Mouse (Mus musculus) heart, adult 9 months (tissue): ENCODE results near the gene Serac1.

ENCODE experiments used
- DNase-seq, 2 experiments: peaks; one replicate each; pipeline ENCODE4 v3.0.0; 2022; ENCODE audit warnings: low spot score in 2 of 2

Gene Serac1

DNA sequence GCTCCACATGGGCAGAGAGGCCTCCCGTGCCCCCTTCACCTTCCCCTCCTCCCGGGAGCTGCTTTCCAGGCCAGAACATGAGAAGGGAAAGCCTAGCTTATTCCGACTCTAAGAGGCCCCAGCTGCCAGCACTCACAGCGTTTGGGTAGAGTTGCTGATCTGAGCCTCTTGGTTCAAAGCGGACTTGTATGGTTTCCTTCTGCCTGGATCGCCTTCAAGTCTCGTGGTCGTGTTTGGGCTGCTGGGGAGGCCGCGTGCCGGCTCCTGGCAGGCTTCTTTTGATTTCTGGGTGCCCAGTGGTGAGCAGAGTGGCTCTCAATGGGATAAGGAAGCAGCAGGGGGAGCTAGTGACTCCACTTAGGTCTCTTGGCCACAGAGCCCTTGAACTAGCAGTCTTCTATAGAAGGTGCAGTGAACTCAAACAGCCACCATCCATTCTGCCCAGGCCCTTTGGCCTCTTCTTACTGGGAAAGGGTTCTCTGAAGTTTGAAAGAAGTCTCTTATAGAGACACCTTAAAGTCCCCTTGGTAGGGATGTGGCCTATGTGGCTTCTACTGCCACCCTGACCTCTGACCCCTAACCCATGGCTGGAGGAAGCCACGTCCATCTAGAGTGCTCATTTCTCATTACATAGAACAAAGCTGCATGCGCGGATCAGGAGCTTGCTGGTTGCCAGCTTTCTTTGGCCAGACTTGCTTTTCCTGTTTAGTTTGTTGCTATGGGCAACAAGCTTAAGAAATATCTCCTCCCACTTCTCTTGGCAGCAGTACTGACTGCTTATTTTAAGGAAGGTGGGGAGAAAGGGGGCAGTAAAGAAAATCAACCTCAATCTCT is 73.7 kb downstream of the Serac1 start:
- DNase-seq = peak; percentile 89 to 90

DNA sequence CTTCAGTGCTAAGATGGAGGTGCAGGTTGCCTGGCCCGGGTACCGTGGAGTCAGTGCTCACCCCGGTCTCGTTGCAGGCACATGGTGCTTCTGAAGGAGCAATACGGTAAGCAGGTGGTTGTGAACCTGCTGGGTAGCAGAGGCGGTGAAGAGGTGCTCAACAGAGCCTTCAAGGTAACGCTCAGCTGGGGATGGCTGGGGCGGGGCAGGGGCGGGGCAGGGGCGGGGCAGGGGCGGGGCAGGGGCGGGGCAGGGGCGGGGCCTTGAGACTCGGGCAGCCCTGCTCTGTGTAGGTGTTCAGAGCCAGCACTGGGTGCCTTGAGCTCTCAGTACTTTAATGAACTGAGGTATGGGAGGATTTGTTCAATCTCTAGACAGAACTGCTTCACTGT is 74.3 kb downstream of the Serac1 start:
- DNase-seq = no peak

DNA sequence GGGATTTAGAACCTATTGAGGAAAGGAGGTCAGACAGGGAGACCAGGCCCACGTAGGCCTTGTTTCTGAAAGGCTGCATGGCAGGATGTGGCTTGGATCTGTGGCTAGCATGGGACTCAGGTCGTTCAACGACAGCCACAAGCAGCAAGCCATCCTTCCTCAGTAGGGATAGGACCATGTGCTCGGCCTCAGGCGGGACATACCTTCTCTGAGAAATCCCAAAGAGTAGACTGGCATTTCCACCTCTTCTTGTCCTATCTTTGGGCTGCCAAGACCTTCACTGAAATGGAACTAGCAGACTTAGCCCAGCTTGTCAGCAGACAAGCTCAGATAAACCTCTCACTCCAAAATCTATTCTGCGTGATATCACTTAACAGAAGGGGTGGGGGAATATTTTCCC is 75.9 kb downstream of the Serac1 start:
- DNase-seq = no peak

DNA sequence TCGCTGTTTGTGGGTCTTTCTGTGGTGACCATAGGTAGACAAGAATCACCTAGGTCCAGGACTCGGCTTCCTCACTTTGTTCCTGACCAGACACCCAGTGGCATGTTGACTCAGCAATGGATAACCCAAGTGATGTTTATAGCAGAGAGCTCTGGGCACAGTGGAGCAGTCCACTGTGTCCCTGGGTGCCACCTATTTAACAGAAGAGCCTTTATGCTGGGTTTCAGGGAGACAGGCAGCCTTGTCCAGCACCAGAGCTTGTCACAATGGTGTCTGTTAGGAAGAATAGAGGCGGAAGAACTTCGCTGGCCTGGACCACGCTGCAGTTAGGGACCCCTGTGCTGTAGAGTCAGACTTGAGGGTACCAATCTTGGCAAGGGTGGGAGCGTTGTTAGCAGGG is 77.0 kb downstream of the Serac1 start:
- DNase-seq = no peak

DNA sequence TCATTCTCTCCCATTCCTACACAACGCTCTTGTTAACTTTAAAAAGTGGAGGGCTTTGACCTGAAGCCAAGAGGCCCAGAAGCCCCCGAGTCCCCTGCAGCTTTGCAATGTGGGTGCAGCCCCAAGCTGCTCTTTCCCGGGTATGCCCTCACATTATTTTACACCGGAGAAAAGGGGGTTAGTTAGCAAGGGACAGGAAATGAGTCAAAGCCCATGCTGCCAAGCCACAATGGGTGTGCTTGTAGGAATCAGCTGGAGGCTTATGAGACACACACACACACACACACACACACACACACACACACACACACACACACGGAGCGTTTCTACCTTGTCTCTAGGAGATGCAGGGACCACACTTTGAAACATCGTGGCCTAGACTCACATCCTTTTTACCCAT is 77.7 kb downstream of the Serac1 start:
- no peak for DNase-seq

DNA sequence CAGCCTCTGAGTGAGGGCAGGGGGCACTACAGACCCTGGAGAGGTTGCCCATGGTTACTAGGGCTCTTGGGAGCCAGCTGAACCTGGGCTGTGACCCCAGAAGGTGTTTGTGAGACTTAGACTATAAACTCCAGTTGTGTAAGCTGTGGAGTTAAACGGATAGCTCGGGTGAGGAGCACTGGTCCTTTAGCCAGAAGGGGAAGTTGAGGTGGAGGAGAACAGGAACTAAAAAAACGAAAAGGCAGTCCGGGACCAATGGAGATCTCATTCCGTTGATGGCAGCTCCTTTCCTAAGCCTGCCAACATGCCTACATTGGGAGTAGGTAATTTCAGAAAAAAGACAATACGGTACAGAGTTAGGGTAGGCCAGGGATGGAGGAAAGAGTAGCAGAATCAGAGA is 78.2 kb downstream of the Serac1 start:
- DNase-seq = no peak

DNA sequence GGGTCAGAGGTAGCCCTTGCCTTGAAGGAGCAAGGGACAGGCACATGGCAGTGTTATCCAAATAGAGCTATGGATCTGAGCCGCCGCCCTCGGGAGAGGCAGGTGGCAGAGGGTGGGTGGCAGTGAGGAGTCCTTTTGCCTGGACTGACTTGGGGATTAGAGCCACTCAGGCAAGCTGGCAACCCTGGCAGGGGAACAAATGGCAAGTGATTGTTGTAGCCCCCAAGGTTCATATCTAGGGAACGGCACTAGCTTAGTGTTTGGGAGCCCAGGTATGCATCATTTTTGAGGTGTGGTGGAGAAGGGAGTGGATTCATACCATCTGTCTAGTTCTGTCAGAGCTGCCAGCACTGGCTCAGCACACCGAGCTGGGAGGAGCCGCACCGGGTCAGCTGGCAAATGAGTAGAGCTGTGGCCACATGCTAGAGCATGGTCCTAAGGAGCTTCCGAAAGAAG is 78.6 kb downstream of the Serac1 start:
- peak in 1 of 2 experiments; percentile 58 for DNase-seq

DNA sequence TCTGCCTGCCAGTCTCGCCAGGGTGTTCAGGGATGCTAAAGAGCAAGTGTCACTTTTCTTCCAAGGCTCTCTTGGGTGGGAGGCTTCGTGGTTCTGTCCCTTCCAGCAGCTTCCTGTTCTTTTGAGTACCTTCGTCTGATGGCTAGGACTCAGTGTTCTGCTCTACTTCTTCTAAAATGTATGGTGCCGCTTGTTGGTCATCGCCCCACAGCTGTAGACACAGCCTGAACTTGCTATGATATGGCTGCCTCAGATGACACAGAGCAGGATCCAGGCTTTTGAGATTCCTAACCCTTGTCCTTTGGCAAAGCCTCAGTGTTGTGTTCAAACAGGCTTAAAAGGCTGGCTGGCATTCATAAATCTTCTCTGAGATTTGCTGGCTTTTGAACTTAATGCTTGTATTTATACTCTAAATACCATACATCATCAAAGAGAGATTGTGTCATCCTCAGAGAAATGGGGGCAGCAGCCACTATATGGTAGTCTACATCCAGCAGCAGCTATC is 80.5 kb downstream of the Serac1 start:
- no peak for DNase-seq

DNA sequence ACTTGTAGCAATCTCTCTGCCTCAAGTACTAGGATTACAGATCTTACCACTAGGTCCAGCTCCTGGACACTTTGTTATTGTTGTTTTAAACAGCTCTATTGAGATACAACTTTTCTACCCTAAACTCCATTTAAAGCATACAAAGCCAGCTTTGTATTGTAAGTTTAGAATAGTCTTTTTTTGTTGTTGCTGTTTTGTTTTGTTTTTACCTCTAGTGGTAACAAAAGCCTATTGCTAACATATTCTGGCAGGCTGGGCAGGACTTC is 81.4 kb downstream of the Serac1 start:
- DNase-seq = no peak

DNA sequence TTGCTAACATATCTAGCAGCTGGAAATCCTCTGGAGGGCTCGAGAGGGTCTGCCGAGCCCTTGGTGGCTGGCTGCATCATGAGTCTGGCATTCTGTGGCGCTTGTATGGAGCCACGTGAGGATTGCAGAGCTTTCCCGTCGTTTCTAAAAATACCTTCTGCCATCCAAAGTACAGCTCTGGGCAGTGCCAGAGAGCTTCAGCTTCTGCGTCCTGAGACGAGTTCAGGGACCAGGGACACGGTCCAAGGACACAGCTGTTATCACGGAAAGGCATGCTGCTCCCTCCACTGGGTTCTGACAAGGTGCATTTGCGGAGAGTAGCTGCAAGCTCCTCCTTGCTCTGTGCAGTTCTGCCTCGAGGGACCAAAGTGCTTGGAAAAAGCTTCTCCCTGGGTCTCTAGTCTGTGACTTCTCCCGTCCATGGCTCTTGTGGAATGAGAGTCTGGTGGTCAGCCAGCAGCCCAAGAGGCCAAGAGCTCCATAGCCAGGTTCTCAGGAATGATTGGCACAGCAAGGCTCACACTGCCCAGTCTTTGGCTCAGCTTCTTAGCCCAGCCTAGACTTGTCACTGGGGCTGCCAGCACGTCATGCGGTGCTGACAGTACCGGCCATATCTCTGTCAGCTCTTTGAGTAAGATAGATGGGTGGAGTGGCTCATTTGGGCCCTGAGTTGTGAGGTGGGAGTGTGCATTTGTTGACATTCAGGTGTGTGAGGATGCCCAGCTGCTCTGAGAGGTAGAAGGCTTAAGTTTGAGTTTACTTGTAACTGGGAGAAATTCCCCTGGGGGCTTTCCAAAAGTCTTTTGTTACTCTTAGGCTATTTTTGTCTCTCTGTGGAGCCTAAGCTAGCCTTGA is 81.9 kb downstream of the Serac1 start:
- DNase-seq = peak; percentile 83 to 87

DNA sequence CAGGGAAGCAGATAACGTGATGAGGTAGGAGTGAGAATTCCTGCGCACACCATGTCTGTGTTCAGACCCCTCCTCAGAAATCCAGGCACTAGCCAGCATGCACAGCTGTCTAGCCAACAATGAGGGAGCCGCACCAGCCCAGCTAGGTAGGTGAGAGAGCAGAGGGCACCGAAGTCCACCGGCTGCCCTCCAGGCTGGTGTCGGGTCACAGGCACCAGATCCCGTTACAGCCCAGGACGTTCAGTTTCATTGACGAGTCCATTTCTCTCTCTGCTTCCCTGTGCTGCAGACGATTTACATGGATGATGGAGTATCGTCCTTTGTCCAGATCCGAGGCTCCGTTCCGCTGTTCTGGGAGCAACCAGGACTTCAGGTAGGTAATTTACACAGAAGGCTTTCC is 83.0 kb downstream of the Serac1 start:
- DNase-seq = no peak

DNA sequence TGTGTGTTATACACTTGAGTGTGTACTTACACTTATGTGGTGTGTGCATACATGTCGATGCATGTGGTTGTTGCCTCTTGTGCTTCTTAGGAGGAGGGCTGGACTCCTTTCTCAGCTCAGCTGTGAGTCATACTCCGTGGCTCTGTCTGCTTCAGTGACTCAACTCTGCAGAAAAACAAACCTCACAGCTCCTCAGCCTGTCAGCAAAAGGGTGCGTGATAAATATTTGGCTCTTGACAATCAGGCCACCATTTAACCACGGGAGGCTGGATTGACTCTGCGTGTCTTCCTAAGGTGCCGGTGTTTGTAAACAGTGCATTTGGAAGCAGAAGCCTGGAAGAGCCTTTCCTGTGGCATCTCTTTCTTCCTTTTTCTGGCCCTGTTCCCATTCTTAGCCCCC is 84.9 kb downstream of the Serac1 start:
- no peak for DNase-seq

DNA sequence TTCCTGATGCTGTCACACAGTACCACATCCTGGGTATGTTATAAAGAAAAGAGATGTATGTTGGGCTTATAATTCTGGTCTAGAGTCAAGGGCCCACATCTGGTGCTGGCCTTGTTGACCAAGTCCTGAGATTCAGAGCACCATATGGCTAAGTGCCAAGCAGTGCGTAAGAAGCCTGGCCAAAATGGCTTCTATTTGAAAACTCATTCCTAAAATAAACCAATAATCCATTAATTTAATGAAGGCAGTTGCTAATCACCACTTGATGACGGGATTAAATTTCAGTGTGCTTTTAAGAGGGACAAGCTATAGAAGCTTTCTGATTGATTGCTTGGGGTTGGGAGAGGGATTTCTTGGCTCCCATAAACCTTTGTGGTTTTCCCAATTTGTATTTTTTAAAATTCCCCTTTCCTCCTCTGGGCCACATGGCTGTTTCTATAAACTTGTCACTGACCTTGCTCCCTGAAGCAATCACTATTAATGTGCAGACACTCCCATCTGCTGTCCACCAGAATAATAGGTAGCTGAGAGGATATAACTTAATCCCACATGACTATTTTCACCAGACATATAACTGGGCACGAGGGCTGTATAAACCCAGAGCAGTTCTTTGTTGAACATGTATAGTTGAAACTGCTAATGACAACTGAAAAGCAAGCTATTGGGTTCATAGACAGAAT is 85.8 kb downstream of the Serac1 start:
- no peak for DNase-seq

DNA sequence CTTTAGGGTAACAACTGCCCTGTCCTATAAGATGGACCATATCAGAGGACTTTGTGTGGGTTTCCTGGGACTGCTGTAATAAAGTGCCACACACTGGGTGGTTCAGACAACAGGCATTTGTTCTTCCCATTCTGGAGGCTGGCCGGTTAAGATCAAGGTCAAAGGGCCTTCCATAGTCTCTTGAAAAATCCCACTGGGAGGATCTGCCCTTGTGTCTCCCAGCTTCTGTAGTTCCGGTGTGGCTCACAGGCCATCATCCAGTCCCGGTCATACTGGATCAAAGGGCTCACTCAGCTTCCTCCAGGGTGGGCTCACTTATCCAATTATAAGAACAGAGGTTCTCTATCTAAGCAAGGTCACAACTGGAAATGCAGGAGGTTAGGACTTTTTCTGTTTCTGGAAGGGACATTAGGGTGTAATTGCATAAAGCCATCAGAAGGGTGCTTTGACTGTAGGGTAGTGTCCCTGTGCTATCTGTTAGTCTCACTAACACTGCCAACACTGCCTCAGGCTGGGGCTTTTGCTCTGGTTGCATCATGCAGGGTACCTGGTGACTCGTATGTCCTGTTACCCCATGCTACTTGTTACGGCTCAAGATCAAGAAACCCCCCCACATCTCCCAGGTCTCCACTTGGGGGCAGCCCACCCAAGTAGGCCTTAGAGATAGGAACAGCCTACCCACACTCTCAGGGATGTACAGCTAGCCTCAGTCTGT is 86.5 kb downstream of the Serac1 start:
- DNase-seq = no peak
